Mouse (Mus musculus): ENCODE data around the gene Tmem59l.

- TF ChIP-seq POLR2A (IDR thresholded peaks at IDR 0.05; ENCODE audit: extremely low read depth, insufficient read depth, low read length) (no peak), CTCF (IDR thresholded peaks at IDR 0.05; ENCODE audit: low read depth, low read length) (no peak)
These were observed 29.3 kb downstream of the Tmem59l start for GRCm38 (mm10) chr8:70457882-70458281.

All from liver, adult 2 months (tissue).